Mouse (Mus musculus): ENCODE measurements around the gene Orc3.

Orc3 gene

GRCm38 (mm10) chr4:34614630-34615094 is at the start of gene Orc3, which contains the start of gene Rars2:
Orc3 (minus strand) TSS chr4:34614944.
Rars2 (plus strand) TSS chr4:34614957.
- DNase-seq (ENCODE audit: low spot score in 2 of 2), result peak; percentile 80 to 91

- no peak for DNase-seq (ENCODE audit: low spot score in 2 of 2)
Measured at GRCm38 (mm10) chr4:34661927-34662326, 47.2 kb upstream of the Orc3 start.

- no peak for DNase-seq (ENCODE audit: low spot score in 2 of 2)
Measured at GRCm38 (mm10) chr4:34661514-34661913, 46.8 kb upstream of the Orc3 start.

GRCm38 (mm10) chr4:34659012-34659411 is 44.3 kb upstream of the Orc3 start:
- no peak for DNase-seq (ENCODE audit: low spot score in 2 of 2)

GRCm38 (mm10) chr4:34656101-34656500 is 41.4 kb upstream of the Orc3 start:
- no peak for DNase-seq (ENCODE audit: low spot score in 2 of 2)

GRCm38 (mm10) chr4:34653179-34653578 is 38.4 kb upstream of the Orc3 start:
- no peak for DNase-seq (ENCODE audit: low spot score in 2 of 2)

GRCm38 (mm10) chr4:34644779-34645178 is 30.0 kb upstream of the Orc3 start:
- DNase-seq (ENCODE audit: low spot score in 2 of 2), result no peak

GRCm38 (mm10) chr4:34640731-34641130 is 26.0 kb upstream of the Orc3 start:
- DNase-seq (ENCODE audit: low spot score in 2 of 2), result no peak

- no peak for DNase-seq (ENCODE audit: low spot score in 2 of 2)
Measured at GRCm38 (mm10) chr4:34639745-34640364, 25.1 kb upstream of the Orc3 start.

- DNase-seq (ENCODE audit: low spot score in 2 of 2), result no peak
Measured at GRCm38 (mm10) chr4:34637851-34638250, 23.1 kb upstream of the Orc3 start.

- DNase-seq (ENCODE audit: low spot score in 2 of 2), result no peak
Measured at GRCm38 (mm10) chr4:34637386-34637785, 22.6 kb upstream of the Orc3 start.

- no peak for DNase-seq (ENCODE audit: low spot score in 2 of 2)
Measured at GRCm38 (mm10) chr4:34636036-34636435, 21.3 kb upstream of the Orc3 start.

GRCm38 (mm10) chr4:34634129-34634528 is 19.4 kb upstream of the Orc3 start:
- DNase-seq (ENCODE audit: low spot score in 2 of 2), result no peak

- no peak for DNase-seq (ENCODE audit: low spot score in 2 of 2)
Measured at GRCm38 (mm10) chr4:34629956-34630355, 15.2 kb upstream of the Orc3 start.

- DNase-seq (ENCODE audit: low spot score in 2 of 2), result no peak
Measured at GRCm38 (mm10) chr4:34626401-34626800, 11.7 kb upstream of the Orc3 start.

- no peak for DNase-seq (ENCODE audit: low spot score in 2 of 2)
Measured at GRCm38 (mm10) chr4:34625556-34625955, 10.8 kb upstream of the Orc3 start.

GRCm38 (mm10) chr4:34616146-34616545 is 1.4 kb upstream of the Orc3 start:
- DNase-seq (ENCODE audit: low spot score in 2 of 2), result no peak

- peak; percentile 21 for DNase-seq (ENCODE audit: low spot score in 2 of 2)
Measured at GRCm38 (mm10) chr4:34615303-34615702, 559 bp upstream of the Orc3 start.

GRCm38 (mm10) chr4:34613571-34614145 is 1.1 kb downstream of the Orc3 start:
- no peak for DNase-seq (ENCODE audit: low spot score in 2 of 2)

- no peak for DNase-seq (ENCODE audit: low spot score in 2 of 2)
Measured at GRCm38 (mm10) chr4:34606658-34607057, 8.1 kb downstream of the Orc3 start.

- no peak for DNase-seq (ENCODE audit: low spot score in 2 of 2)
Measured at GRCm38 (mm10) chr4:34603123-34603522, 11.6 kb downstream of the Orc3 start.

- no peak for DNase-seq (ENCODE audit: low spot score in 2 of 2)
Measured at GRCm38 (mm10) chr4:34584871-34585607, 29.7 kb downstream of the Orc3 start.

- no peak for DNase-seq (ENCODE audit: low spot score in 2 of 2)
Measured at GRCm38 (mm10) chr4:34583427-34583826, 31.3 kb downstream of the Orc3 start.
